Mouse (Mus musculus) skeletal muscle tissue, adult 2 months (tissue): Measurements from ENCODE around the gene Mrtfa.

Experiments
- DNase-seq: peaks from one replicate; pipeline ENCODE4 v3.0.0-alpha.2; 2012; ENCODE audit warnings: low read depth, low spot score

Mrtfa gene

GRCm38 (mm10) chr15:81102274-81102879 is 88.2 kb downstream of the Mrtfa start:
- no peak for DNase-seq

GRCm38 (mm10) chr15:81101316-81101715 is 89.2 kb downstream of the Mrtfa start:
- DNase-seq: no peak

- no peak for DNase-seq
Measured at GRCm38 (mm10) chr15:81099269-81099668, 91.3 kb downstream of the Mrtfa start.

- no peak for DNase-seq
Measured at GRCm38 (mm10) chr15:81098689-81099088, 91.9 kb downstream of the Mrtfa start.

- DNase-seq: no peak
Measured at GRCm38 (mm10) chr15:81097896-81098295, 92.7 kb downstream of the Mrtfa start.

GRCm38 (mm10) chr15:81097456-81097855 is 93.1 kb downstream of the Mrtfa start:
- DNase-seq: no peak

GRCm38 (mm10) chr15:81096329-81097055 is 94.1 kb downstream of the Mrtfa start:
- no peak for DNase-seq

- DNase-seq: peak; percentile 33
Measured at GRCm38 (mm10) chr15:81093032-81093431, 97.5 kb downstream of the Mrtfa start.

- DNase-seq: no peak
Measured at GRCm38 (mm10) chr15:81091718-81092117, 98.8 kb downstream of the Mrtfa start.

- no peak for DNase-seq
Measured at GRCm38 (mm10) chr15:81087529-81087928, 103.0 kb downstream of the Mrtfa start.

- DNase-seq: peak; percentile 85
Measured at GRCm38 (mm10) chr15:81086644-81087480, 103.7 kb downstream of the Mrtfa start.

GRCm38 (mm10) chr15:81083826-81084225 is 106.7 kb downstream of the Mrtfa start:
- no peak for DNase-seq

- no peak for DNase-seq
Measured at GRCm38 (mm10) chr15:81083281-81083680, 107.3 kb downstream of the Mrtfa start.

GRCm38 (mm10) chr15:81081216-81081615 is 109.3 kb downstream of the Mrtfa start:
- DNase-seq: no peak

- DNase-seq: no peak
Measured at GRCm38 (mm10) chr15:81080405-81080804, 110.2 kb downstream of the Mrtfa start.

GRCm38 (mm10) chr15:81079255-81079654 is 111.3 kb downstream of the Mrtfa start:
- DNase-seq: no peak

GRCm38 (mm10) chr15:81077551-81077950 is 113.0 kb downstream of the Mrtfa start:
- no peak for DNase-seq

GRCm38 (mm10) chr15:81074543-81074942 is 116.0 kb downstream of the Mrtfa start:
- DNase-seq: no peak

- DNase-seq: no peak
Measured at GRCm38 (mm10) chr15:81073751-81074150, 116.8 kb downstream of the Mrtfa start.

- DNase-seq: no peak
Measured at GRCm38 (mm10) chr15:81072748-81073147, 117.8 kb downstream of the Mrtfa start.

- DNase-seq: no peak
Measured at GRCm38 (mm10) chr15:81070470-81070869, 120.1 kb downstream of the Mrtfa start.

- DNase-seq: no peak
Measured at GRCm38 (mm10) chr15:81068641-81069381, 121.7 kb downstream of the Mrtfa start.
